Mouse (Mus musculus): ENCODE measurements around the gene Syne2.

GRCm38 (mm10) chr12:75915694-75916093, 97.8 kb downstream of the Syne2 start:
- no peak for TF ChIP-seq CTCF (IDR thresholded peaks at IDR 0.05; ENCODE audit: low read depth)
- TF ChIP-seq EP300 (optimal IDR thresholded peaks at IDR 0.05), result no peak
